Mouse (Mus musculus): Measurements from ENCODE around the gene Cct4. TPM values are rescaled to one million over a fixed set of nuclear protein-coding genes. Genes with fewer than 3 reads are reported as not detected.
A peak's percentile ranks its signal among the peaks of the same experiment; 100 is the strongest.

Cct4 gene
- 100 to 1,000 TPM; 131 to 132 TPM for total RNA-seq (2021)

DNA sequence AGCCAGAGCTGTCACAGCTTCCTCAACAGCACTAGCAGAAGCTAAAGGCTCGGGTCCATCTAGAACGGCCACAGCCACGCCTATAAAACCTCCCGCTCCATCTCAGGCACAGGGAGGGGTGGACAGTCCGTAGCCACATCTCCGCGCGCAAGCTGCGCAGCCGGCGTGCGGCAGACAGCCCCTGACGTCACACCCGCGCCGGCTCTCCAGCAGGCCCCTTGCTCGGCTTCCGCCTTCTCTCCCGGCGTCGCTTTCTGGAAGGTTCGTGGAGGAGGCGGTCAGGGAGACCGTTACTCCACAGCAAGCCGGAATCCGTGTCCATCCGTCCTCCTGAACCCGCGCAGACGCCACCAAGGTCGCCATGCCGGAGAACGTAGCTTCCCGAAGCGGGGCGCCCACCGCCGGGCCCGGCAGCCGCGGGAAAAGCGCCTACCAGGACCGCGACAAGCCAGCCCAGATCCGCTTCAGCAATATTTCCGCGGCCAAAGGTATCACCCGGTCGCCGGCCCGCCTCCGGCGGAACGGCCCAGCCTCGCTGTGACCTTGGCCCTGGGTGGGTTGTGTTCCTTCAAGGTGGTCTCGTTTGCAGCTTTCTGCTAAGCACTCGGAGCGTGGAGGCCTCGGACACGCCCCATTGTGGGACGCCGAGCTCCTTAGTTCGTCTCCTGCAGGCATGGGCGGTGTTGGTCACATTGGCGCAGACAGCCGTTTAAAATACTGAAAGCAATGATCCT lies at the start of gene Cct4:
Cct4 (plus strand) TSS at position 127 of the 734 bp plus-strand sequence.
- DNase-seq, result peak; percentile 95 to 96
- intact Hi-C loops (cut with DNase I), result loop anchor here (5.0 to 10.0 kb wide), 2 partner anchors 77 to 504 kb away; partner anchors contain the start of gene Ahsa2

DNA sequence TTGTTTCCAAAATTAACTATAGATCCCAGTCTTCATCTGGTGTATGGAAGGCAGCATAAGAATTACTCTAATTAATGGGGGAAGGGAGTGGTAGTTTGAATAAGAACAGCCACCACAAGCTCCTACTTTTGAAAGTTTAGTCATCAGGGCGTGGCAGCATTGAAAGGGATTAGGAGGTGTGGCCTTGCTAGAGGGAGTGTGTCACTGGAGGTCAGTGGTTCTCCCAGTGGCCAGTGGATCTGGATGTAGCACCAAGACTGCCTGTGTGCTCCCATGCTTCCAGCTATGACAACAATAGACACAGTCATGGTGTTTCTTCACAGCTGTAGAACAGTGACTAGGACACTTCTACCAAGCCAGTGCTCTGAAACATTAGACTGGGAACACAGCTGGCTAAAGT lies 41.2 kb upstream of the Cct4 start:
- intact Hi-C loops (cut with DNase I), result no loop called here
- no peak for DNase-seq

DNA sequence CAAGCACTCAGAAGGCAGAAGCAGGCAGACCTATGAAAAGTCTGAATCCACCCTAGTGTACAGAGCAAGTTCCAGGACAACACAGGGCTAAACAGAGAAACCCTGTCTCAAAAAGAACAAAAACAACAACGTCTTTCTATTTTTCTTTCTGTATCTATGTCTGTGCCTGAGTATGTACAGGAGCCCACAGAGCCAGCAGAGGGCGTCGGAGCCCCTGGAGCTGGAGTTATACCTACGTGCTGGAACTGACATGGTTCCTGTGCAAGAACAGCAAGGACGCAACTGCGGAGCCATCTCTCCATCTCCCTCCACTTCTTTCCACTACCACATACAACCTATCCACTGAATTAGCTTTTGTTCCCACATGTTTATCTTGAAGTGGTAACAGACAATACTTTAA lies 40.2 kb upstream of the Cct4 start:
- intact Hi-C loops (cut with DNase I), result loop anchor here (5.0 kb wide), 1 partner anchor 33 kb away; no protein-coding TSS in a partner anchor
- DNase-seq, result no peak

DNA sequence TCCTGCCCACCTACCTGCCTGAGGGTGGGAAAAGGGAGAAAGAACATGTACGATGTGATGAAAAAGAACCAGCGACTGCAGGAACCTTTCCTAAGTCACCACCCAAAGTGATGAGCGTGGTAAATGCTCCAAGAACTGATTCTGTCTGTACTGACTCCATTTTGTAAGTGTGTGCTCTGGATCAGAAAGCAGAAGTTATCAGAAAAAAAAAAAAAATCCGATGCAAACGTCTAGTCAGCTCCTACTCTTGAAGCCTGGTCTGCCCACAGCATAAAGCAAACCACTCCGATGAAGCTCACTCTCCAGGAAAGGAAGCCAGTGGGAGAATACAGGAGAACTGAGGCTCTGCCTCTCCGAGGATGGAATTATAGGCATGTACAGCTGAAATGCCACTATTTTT lies 37.7 kb upstream of the Cct4 start:
- no peak for DNase-seq
- intact Hi-C loops (cut with DNase I), result loop anchor here (5.0 kb wide), 1 partner anchor 35 kb away; no protein-coding TSS in a partner anchor

DNA sequence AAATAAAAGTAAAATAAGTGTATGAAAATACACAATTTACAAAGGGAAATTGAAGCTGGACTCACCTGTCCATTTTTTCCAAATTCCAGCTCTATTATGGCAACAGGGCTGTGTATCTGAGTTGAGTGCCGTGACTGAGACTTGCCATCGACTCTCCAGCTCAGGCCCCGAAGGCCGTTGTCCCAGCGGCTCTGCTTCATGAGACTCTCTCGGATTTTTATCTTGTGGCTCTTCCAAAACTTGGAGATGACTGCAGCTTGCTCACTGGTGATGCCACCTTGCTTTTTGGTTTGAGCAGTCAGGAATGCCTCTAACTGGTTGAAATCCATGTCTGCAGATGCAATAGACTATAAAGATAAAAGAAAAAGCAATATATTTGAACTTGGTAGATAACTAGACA lies 34.0 kb upstream of the Cct4 start:
- DNase-seq, result no peak

DNA sequence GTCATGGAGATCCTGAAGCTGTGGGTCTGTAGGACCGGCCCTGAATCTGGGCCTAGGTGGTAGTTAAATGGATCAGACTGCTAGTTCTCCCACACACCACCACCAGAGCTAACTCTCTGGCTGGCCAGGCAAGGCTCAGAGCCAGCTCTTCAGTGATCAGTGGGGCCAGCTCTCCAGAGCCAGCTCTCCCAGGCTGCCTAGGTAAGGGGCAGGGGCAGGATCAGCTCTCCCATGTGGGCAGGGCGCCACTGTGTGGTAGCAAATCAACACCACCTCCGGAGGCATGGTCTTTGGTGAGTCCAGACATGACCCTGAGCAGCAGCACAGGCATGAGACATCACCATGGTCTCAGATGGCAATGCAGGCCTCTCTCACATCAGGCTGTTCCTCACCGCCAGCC lies 33.5 kb upstream of the Cct4 start:
- intact Hi-C loops (cut with DNase I), result loop anchor here (1.0 to 5.0 kb wide), 2 partner anchors 100 to 325 kb away; no protein-coding TSS in a partner anchor
- peak; percentile 56 to 57 for DNase-seq

More for the DNA sequence above, 34.0 kb upstream of the Cct4 start:
- intact Hi-C loops (cut with DNase I), result loop anchor here (5.0 kb wide), 1 partner anchor 99 kb away; no protein-coding TSS in a partner anchor

DNA sequence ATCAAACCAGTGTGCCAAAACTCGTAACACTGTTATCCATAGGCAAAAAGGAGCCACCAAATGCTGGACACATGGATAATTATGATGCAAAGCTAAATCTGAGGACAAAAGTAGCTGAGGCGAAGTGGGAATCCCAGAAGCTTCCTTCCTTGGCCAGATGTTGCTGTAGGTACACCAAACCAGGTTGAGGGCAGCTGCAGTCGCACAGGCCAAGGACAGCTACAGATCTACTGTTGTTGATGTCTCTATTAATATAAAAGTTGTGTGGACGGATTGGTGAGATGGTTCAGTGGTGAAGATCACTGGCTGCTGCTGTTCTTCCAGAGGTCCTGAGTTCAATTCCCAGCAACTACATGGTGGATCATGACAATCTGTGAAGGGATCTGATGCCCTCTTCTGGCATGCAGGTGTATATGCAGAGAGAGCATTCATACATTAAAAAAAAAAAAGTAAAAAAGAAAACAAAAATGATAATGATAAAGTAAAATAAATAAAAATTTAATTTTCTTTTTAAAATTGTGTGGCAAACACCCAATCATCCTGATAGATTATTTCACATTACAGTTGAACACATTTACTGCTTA lies 32.4 kb upstream of the Cct4 start:
- intact Hi-C loops (cut with DNase I), result loop anchor here (1.0 to 5.0 kb wide), 3 partner anchors 101 to 326 kb away; no protein-coding TSS in a partner anchor
- DNase-seq, result no peak

DNA sequence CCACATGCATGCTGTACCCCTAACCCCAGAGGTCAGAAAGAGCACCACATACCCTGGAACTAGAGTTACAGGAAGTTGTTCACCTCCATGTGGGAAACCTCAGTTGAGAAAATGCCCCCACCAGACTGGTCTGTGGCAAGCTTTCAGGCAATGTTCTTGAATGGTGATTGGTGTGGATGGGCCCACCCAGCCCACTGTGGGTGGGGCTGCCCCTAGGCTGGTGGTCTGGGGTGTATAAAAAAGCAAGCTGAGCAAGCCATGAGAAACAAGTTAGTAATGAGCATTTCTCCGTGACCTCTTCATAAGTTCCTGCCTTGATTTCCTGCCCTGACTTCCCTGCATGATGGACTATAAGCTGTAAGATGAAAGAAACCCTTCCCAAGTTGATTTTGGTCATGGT lies 28.2 kb upstream of the Cct4 start:
- no peak for DNase-seq
- intact Hi-C loops (cut with DNase I), result loop anchor here (5.0 kb wide), 1 partner anchor 740 kb away; no protein-coding TSS in a partner anchor

DNA sequence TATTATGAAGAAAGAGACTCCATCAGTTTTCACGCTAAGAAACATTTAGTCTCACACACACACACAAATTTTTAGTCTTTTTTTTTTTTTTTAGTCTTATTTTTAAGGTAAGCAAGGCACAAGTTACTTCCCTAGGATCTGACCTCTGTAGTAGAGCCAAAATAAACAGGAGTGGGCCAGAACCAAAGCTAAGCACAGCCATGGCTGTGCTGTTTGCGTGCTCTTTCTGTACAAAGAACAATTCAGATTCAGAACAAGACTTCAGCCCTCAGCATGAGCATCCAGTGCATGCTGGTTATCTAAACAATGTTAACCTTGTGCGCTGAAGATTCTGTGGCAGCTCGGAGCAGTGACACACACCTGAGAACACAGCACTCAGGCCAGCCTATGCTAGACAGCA lies 25.9 kb upstream of the Cct4 start:
- intact Hi-C loops (cut with DNase I), result loop anchor here (5.0 kb wide), 1 partner anchor 742 kb away; no protein-coding TSS in a partner anchor
- no peak for DNase-seq

DNA sequence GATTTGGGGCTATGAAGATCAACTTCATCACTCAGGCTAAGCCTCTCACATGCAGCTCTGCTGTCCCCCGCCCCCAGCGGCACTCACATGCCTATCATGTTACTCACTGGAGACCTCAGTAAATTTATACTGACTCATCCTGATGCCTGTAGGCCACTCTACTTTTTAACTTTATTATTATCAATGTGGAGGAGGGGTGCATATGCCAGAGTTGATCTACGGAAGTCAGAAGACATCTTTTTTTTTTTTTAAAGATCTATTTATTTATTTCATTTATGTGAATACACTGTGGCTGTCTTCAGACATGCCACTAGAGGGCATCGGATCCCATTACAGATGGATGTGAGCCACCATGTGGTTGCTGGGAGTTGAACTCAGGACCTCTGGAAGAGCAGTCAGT lies 24.8 kb upstream of the Cct4 start:
- no peak for DNase-seq
- intact Hi-C loops (cut with DNase I), result loop anchor here (5.0 kb wide), 1 partner anchor 253 kb away; no protein-coding TSS in a partner anchor

DNA sequence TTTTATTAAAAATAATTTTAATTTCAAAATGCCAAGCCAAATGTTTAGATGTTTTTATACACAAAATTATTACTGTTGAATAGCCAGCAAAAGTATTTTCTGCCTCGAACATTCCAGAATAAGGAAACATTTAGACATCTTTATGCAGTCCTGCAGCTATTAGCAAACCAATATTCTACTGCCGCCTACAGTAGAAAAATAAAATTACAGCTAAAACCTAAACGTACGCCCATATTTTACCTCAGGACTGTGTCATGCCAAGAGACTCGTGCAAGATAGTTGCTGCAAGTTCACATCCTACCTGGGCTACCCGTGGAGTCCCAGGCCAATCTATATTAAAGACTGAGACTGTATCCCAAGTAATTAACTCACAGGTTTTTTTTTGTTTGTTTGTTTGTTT lies 20.8 kb upstream of the Cct4 start:
- DNase-seq, result no peak
- intact Hi-C loops (cut with DNase I), result loop anchor here (5.0 kb wide), 1 partner anchor 257 kb away; no protein-coding TSS in a partner anchor

DNA sequence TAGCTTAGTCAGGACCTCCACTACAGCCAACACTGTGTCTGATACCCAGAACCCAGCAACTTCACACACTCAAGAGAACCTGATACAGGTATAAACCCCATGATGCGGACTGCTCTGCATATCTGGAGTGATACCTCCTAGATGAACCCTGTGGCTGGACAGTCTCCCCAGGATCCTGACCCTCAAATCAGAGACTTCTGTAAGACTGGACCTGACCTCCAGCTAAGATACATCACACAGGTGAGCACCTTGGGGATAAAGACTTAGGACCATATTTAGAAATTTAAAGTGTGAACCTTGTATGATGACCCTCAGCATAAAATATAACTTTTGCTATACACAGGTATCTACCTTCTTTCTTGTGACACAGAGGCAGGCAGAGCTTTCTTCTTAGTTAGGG lies 19.8 kb upstream of the Cct4 start:
- DNase-seq, result no peak
- intact Hi-C loops (cut with DNase I), result loop anchor here (5.0 to 10.0 kb wide), 3 partner anchors 113 to 743 kb away; no protein-coding TSS in a partner anchor

DNA sequence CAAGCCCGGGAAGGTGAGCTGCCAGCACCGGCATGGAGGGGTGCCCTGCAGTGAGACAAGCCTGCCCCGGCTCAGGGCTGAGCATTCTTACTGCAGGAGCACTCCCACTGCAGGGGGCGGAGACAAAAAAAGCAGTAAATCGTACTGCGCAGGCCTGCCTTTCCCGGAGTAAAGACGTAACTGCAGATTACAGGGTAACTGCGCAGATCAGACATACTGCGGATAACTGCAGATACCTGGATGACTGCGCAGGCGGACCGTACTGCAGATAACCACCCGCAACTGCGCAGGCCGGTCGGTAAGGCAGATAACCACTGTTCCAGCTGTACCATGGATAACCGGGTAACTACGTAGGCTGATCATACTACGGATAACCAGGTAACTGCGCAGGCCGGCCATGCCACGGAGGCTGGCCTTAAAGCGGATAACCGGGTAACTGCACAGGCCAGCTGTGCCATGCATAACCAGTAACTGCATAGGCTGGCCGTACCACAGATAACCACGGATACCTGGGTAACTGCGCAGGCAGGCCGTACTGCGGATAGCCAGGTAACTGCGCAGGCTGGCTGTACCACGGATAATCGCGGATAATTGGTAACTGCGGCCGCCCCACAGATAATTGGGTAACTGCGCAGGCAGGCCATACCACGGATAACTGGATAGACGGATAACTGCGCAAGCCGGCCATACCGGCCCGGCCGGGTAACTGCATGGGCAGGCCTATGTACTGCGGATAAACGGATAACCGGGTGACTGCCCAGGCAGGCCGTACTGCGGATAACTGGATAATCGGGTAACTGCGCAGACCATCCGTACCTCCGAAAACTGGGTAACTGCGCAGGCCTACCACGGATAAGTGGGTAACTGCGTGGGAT lies 18.2 kb upstream of the Cct4 start, which contains the start of gene Zrsr1:
Zrsr1 (plus strand) TSS at position 171 of the 875 bp plus-strand sequence.
- DNase-seq, result peak; percentile 54 to 69
- intact Hi-C loops (cut with DNase I), result loop anchor here (5.0 to 10.0 kb wide), 3 partner anchors 115 to 745 kb away; no protein-coding TSS in a partner anchor

DNA sequence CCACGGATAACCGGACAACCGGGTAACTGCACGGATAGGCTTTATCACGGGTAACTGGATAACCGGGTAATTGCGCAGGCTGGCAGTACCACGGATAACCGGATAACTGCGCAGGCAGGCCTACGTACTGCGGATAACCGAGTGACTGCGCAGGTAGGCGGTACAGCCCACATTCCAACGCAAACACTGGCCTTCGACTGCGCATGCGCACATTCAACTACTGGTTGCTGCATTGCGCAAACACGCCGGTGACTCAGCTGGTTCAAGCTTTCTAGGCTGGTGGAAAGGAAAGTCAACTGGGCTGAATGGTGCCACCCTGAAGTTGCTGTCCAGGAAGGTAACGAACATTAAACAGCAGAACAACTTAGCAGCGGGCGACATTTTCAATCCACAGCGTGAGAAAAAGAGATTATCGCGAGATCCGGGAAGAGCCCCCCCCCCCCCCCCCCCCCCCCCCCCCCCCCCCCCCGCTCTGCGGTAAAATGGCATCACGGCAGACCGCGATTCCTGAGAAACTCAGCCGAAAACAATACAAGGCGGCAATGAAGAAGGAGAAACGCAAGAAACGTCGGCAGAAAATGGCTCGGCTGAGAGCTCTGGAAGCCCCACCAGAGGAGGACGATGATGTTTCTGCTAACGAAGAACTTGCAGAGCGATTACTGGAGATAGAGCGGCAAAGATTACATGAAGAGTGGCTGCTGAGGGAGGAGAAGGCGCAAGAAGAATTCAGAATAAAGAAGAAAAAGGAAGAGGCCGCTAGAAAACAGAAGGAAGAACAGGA lies 17.4 kb upstream of the Cct4 start:
- intact Hi-C loops (cut with DNase I), result loop anchor here (5.0 to 10.0 kb wide), 3 partner anchors 116 to 746 kb away; no protein-coding TSS in a partner anchor
- DNase-seq, result peak; percentile 83 to 89

DNA sequence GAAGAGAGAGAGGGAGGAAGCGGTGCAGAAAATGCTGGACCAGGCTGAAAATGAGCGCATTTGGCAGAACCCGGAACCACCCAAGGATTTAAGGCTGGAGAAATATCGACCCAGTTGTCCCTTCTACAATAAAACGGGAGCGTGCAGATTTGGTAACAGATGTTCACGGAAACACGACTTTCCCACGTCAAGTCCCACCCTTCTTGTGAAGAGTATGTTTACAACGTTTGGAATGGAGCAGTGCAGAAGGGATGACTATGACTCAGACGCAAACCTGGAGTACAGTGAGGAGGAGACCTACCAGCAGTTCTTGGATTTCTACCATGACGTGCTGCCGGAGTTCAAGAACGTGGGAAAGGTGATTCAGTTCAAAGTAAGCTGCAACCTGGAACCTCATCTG lies 16.7 kb upstream of the Cct4 start:
- intact Hi-C loops (cut with DNase I), result loop anchor here (5.0 to 10.0 kb wide), 3 partner anchors 116 to 746 kb away; no protein-coding TSS in a partner anchor

DNA sequence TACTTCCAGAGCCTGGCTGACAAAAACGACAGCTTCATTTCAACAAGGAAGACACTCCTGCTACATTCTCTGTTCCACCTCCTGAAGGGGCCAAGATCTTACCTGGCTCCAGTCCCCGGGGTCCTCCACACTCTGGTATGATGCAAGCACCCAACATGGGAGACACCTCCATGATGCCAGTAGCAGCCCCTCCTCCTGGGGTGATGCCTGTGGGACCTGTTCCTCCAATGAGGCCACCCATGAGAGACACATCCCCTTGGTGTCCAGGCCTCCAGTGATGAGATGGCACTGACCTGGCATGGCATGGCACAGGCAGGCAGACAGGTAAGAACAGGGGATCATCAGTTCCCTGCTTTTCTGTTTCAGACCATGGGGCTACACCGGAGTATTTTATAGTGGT lies 12.1 kb upstream of the Cct4 start:
- no peak for DNase-seq
- intact Hi-C loops (cut with DNase I), result loop anchor here (10.0 kb wide), 1 partner anchor 693 kb away; no protein-coding TSS in a partner anchor

More for the DNA sequence above, 16.7 kb upstream of the Cct4 start:
- no peak for DNase-seq

DNA sequence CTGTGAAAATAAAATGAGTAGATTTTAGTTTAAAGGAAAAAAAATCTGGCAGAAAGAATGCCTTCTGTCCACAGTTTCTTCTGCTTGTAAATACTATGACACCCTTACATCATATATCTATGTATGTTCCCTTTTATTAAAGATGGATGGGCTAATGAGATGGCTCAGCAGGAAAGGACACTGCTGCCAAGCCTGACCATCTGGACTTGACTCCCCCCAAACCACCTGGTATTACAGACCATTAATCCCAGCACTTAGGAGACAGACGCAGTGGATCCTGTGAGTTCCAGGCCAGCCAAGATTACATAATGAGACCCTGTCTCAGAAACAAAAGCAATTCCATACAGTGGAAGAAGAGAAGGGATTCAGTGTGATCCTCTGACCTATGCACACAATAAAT lies 11.6 kb upstream of the Cct4 start:
- intact Hi-C loops (cut with DNase I), result loop anchor here (10.0 kb wide), 1 partner anchor 694 kb away; no protein-coding TSS in a partner anchor

DNA sequence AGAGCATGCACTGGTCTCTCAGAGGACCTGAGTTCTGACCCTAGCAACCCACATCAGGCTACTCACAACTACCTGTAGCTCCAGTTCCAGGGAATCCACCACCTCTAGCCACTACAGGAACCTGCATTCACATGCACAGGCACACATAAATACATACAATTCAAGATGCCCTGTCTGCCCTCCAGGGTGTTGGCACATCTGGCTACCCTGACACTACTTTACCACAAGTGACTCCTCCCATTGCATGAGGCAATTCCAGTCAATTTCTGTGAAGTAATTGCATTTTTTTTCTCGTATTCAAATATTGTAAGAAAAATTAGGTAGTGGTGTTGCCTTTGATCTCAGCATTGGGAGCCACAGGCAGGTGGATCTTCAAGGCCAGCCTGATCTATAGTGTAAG lies 11.1 kb upstream of the Cct4 start:
- intact Hi-C loops (cut with DNase I), result loop anchor here (10.0 kb wide), 1 partner anchor 694 kb away; no protein-coding TSS in a partner anchor

More for the DNA sequence above, 11.6 kb upstream of the Cct4 start:
- DNase-seq, result no peak

DNA sequence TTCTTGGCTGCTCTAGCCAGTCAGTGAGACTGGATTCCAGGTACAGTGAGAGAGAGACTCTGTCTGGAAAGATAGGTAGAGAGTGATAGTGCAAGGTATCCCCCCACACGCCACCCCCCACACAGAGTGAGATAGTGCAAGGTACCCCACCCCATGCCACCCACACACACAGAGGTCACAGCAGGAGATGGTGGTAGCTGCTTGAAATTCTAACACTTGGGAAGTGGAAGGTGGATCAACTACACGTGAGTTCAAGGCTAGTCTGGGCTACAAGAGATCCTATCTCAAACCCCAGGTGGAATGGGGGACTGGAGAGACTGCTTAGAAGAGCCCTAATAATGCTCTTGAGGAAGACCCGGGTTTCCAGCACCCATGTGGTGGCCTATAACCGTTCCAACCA lies 9.3 kb upstream of the Cct4 start:
- intact Hi-C loops (cut with DNase I), result loop anchor here (10.0 kb wide), 1 partner anchor 466 kb away; the partner anchor contains the start of gene Tmem17
- DNase-seq, result no peak

More for the DNA sequence above, 11.1 kb upstream of the Cct4 start:
- no peak for DNase-seq
